Mouse (Mus musculus) embryonic fibroblast, embryonic 13.5 days (primary cell): ENCODE results near the gene Arhgap10.

Experiments
- CTCF ChIP-seq: IDR thresholded peaks from 2 replicates; pipeline ENCODE4 v1.5.1; 2011; ENCODE audit warnings: mild to moderate bottlenecking, control low read depth, low read length, moderate library complexity, borderline replicate concordance; ENCODE audit not compliant: insufficient read depth
- POLR2A ChIP-seq: IDR thresholded peaks from 2 replicates; pipeline ENCODE4 v1.6.1; 2011; ENCODE audit warnings: low read depth, mild to moderate bottlenecking, control low read depth, low read length, moderate library complexity

GRCm38 (mm10) chr8:77491231-77491923 is 26.4 kb downstream of the Arhgap10 start:
- no peak for TF ChIP-seq POLR2A
- no peak for TF ChIP-seq CTCF
